Mouse (Mus musculus) midbrain, embryonic 16.5 days (tissue): Measurements from ENCODE around the gene Inpp5f. TPM values are rescaled to one million over a fixed set of nuclear protein-coding genes. Genes with fewer than 3 reads are reported as not detected.

Experiments
- ATAC-seq: fragments of 200-750 bp; cut with Nextera tagmentation; 2 replicates; pipeline ENCODE4 v1.8.0; 2017; ENCODE audit warnings: moderate TSS enrichment
- H3K27ac ChIP-seq: fragments of 300-500 bp; sonication (generic); 2 replicates; pipeline ENCODE4 v1.5.1; 2014; ENCODE audit warnings: mild to moderate bottlenecking, low read length, mixed read lengths
- H3K27me3 ChIP-seq: fragments of 300-500 bp; sonication (generic); 2 replicates; pipeline ENCODE4 v1.6.1; 2014; ENCODE audit warnings: low read depth, low read length, mixed read lengths; ENCODE audit not compliant: control insufficient read depth, insufficient read depth
- H3K36me3 ChIP-seq: fragments of 300-500 bp; sonication (generic); 2 replicates; pipeline ENCODE4 v1.6.1; 2014; ENCODE audit warnings: mild to moderate bottlenecking, low read length, moderate library complexity, mixed read lengths; ENCODE audit not compliant: control insufficient read depth, insufficient read depth
- H3K4me1 ChIP-seq: fragments of 300-500 bp; sonication (generic); 2 replicates; pipeline ENCODE4 v1.6.1; 2014; ENCODE audit warnings: mild to moderate bottlenecking, low read length, mixed read lengths; ENCODE audit not compliant: control insufficient read depth, insufficient read depth
- H3K4me2 ChIP-seq: fragments of 300-500 bp; sonication (generic); 2 replicates; pipeline ENCODE4 v1.6.1; 2014; ENCODE audit warnings: mild to moderate bottlenecking, low read length, mixed read lengths
- H3K4me3 ChIP-seq: fragments of 300-500 bp; sonication (generic); 2 replicates; pipeline ENCODE4 v1.5.1; 2014; ENCODE audit warnings: low read depth, mild to moderate bottlenecking, low read length, moderate library complexity, mixed read lengths
- H3K9ac ChIP-seq: fragments of 300-500 bp; sonication (generic); 2 replicates; pipeline ENCODE4 v1.6.1; 2014; ENCODE audit warnings: low read depth, low read length, mixed read lengths
- H3K9me3 ChIP-seq: fragments of 300-500 bp; sonication (generic); replicated peaks from 2 replicates; pipeline ENCODE4 v1.6.1; 2014; ENCODE audit warnings: mild to moderate bottlenecking, low read length, mixed read lengths; ENCODE audit not compliant: control insufficient read depth, poor library complexity, severe bottlenecking
- WGBS: fragments of 180-500 bp; shearing (Covaris S2); extraction: QIAGEN DNeasy Blood & Tissue Kit; methylation state at CpG from one replicate; pipeline ENCODE4 v1.1.7; 2014; 5-methylcytosine and 5-hydroxymethylcytosine counted together
- polyA plus RNA-seq: library from polyadenylated mRNA; unstranded; fragments of >200 nt; fragmentation: Nextera tagmentation; extraction: Ambion mirVana; gene quantifications from 2 replicates; pipeline ENCODE4 v1.2.1, GENCODE M21; 2015

The Inpp5f gene
- polyA plus RNA-seq, 1 experiment from 2014 or later, result 536 TPM

DNA sequence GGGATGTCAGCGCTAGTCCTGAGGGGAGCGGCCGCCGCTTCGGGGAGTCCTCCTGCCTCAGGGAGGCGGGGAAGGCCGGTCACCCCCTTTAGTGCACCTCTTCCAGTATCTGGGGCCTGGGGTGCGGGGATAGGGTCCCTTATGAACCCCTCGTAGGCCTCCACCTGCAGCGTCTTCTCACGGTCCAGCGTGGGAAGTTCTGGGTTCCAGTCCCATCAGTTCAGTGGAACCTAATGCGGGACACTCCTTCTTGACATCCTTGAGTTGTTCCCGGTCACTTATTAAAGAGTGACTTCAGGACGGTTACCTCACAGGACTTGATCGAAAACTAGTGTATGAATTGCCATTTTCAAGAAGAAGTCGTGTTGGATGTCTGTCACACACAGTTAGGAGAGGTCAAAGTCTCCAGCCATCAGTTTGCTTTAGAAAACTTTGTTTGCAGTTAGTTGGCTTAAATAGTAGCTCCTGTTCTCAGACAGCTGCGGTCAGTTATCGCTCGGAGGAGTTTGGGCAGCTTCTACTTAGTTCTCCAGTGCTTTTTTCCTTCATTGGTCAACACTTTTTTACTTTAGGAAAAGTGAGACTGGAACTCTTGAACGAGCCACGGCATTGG lies 777 bp downstream of the Inpp5f start:
- Histone ChIP-seq H3K4me2 (peak overlapping the region; percentile 95), H3K4me1 (peaks cover 11% of the 10 kb centered on the region), H3K9me3 (no peaks in the 10 kb centered on the region), H3K27ac (peak overlapping the region; percentile 76), H3K27me3 (no peaks in the 10 kb centered on the region), H3K36me3 (no peaks in the 10 kb centered on the region), H3K4me3 (peak overlapping the region; percentile 91), H3K9ac (peak overlapping the region; percentile 85)
- no peak for ATAC-seq
- 19% methylated on average over 22 of the region's 22 CpGs for WGBS

DNA sequence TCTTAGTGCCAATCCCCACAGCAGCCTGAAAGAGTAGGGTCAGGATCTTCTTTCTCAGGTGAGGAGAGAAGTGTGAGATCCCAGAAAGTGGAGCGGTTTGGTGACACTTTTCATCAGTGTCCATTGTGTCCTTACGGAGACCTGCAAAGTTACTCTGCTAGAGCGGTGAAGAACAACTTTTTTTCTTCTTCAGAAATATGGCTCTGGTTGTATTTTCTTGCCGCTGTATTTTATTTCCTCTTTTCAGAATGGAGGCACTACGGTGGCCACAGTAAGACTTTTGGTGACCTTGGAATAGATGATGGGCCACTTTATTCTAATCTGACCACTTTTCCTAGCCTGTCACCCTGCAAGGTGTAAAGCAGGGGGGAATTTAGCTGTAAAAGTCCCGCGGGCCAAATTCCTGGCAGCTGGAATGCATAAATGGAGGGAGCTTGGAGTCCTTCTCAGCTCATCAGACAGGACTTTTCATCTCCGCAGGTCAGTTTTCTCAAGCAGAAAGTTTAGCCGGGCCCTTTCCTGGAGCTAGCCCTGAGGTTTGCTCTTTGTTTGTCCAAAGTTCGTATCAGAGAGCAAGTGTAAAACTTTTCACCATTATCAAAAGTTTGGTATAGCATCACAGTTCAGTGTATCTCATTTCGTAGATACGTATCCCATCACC lies 1.5 kb downstream of the Inpp5f start:
- Histone ChIP-seq H3K27me3 (no peaks in the 10 kb centered on the region), H3K4me3 (no peak overlapping the region), H3K9ac (no peak overlapping the region), H3K36me3 (no peaks in the 10 kb centered on the region), H3K9me3 (no peaks in the 10 kb centered on the region), H3K27ac (no peak overlapping the region), H3K4me1 (peaks cover 11% of the 10 kb centered on the region), H3K4me2 (peak overlapping the region; percentile 95)
- WGBS, result 80% methylated on average over 12 of the region's 12 CpGs
- no peak for ATAC-seq

DNA sequence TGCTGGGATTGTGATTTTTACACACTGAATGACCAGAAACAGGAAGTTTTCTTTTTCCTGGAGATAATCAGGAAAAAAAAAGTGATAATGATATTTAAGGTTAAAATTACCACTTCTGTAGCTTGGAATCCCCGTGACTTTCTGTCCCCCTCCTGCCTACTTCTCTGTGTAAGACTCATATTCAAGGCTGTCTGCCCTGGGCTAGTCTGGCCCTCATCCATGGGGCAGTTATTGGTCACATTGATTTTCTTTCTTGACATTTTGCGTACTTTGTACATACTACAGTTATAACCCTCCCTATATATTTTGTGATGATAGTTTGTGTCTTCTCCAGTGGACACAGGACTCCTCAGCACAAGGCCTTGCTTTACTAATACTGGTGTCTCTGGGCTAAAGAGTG lies 2.5 kb downstream of the Inpp5f start:
- no peak overlapping the region for H3K4me2 ChIP-seq
- H3K9ac ChIP-seq, result no peak overlapping the region
- no peaks in the 10 kb centered on the region for H3K27me3 ChIP-seq
- no peak overlapping the region for H3K4me3 ChIP-seq
- no peaks in the 10 kb centered on the region for H3K9me3 ChIP-seq
- no peaks in the 10 kb centered on the region for H3K36me3 ChIP-seq
- no peak overlapping the region for H3K27ac ChIP-seq
- WGBS, result 89% methylated on average over 2 of the region's 2 CpGs
- peaks cover 11% of the 10 kb centered on the region for H3K4me1 ChIP-seq
- no peak for ATAC-seq

DNA sequence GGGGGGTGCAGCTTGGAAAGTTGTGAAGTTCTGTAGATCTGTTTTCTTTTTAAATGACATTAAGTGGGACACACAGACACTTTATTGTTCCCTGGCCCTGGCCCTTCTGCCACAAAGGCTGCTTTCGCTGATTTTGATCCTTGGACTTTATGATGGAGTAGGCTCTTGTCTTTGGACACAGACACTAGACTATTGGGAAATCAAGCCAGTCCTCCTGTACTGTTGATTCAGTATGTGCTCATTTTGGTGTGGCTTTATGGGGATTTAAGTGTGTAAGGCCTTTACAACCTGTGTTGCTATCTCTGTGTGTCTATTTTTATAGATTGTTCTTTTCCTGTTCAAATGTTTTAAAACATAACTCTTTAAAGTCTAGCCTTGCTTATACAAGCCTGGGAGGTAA lies 6.5 kb downstream of the Inpp5f start:
- no peak for ATAC-seq
- H3K27ac ChIP-seq, result no peak overlapping the region
- no peaks in the 10 kb centered on the region for H3K9me3 ChIP-seq
- H3K4me1 ChIP-seq, result peaks cover 2% of the 10 kb centered on the region
- no peak overlapping the region for H3K4me2 ChIP-seq
- H3K4me3 ChIP-seq, result no peak overlapping the region
- 97% methylated on average over 1 of the region's 1 CpGs for WGBS
- no peaks in the 10 kb centered on the region for H3K36me3 ChIP-seq
- no peak overlapping the region for H3K9ac ChIP-seq
- no peaks in the 10 kb centered on the region for H3K27me3 ChIP-seq

DNA sequence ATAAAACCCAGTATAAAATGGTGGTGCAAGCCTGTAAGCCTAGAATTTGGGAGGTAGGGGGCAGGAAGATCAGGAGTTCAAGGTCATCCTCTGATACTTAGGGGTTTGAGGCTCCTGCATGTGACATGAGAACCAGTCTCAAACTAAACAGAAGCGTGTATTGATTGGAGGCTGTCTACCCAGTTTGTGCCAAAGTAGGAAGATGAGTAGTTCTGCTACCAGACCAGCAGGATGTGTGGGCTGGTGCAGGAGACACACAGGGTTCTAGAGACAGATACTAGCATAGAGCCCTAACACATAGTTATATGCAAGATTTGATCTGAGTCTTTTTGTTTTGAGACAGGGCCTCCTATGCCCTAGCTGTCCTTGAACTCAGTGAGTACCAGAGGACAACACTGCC lies 9.1 kb downstream of the Inpp5f start:
- Histone ChIP-seq H3K4me2 (no peak overlapping the region), H3K4me1 (no peaks in the 10 kb centered on the region), H3K27me3 (no peaks in the 10 kb centered on the region), H3K4me3 (no peak overlapping the region), H3K9ac (no peak overlapping the region), H3K36me3 (no peaks in the 10 kb centered on the region), H3K27ac (no peak overlapping the region), H3K9me3 (no peaks in the 10 kb centered on the region)
- ATAC-seq, result no peak
- WGBS, result 100% methylated on average over 1 of the region's 1 CpGs

DNA sequence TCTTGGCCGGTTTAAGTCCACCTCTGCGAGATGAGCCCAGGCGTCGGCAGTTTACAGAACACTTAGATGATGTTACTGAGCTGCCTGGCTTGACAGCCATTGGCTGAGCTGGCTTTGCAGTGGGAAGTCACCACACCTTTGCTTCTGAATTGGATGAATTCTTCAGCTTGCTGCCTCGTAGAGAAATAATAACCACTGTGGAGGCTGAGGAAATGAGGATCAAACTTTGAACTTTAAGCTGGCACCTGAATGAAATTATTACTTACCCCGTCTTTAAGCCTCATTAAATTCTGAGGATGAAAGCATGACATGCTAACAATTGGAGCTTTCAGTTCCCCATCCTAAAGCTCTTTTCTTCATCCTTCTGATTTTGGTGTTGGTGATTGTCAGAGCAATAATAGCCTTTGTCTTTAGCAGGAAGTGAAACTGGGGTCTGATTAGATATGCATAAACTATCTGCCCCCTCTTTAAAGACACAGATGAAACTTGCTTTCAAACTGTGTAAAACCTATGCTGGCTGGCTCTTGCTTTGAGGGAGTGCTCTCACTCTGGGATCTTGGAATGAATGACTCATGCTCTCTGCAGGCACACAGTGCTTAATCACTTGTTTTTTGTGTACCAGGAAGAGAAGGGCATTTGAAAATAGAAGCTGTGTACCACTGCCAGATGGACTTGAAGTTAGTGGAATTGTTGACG lies 11.3 kb downstream of the Inpp5f start:
- no peaks in the 10 kb centered on the region for H3K9me3 ChIP-seq
- no peaks in the 10 kb centered on the region for H3K27me3 ChIP-seq
- H3K4me1 ChIP-seq, result no peaks in the 10 kb centered on the region
- WGBS, result 44% methylated on average over 7 of the region's 7 CpGs
- no peak for ATAC-seq
- H3K27ac ChIP-seq, result no peak overlapping the region
- no peak overlapping the region for H3K4me2 ChIP-seq
- no peaks in the 10 kb centered on the region for H3K36me3 ChIP-seq
- no peak overlapping the region for H3K4me3 ChIP-seq
- H3K9ac ChIP-seq, result no peak overlapping the region

DNA sequence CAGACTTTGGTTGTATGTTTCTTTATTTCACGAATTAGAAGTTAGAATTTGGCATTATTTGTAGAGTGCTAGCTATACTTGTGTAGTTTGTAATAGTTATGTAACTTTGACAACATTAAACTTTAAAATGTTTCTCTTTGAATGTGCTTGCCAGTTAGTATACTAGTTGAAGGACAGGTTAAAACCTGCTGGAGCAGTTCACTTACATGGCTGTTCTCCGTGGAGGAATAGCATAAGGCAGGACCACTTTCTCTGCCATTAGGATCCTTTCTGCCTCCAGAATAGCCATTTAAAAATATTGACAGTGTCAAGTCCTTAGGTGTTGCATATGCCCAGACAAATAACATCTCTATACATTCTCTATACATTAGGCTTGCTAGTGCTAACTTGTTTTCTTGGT lies 11.9 kb downstream of the Inpp5f start:
- WGBS, result 60% methylated on average over 2 of the region's 2 CpGs
- Histone ChIP-seq H3K36me3 (no peaks in the 10 kb centered on the region), H3K4me1 (no peaks in the 10 kb centered on the region), H3K4me3 (no peak overlapping the region), H3K4me2 (no peak overlapping the region), H3K27me3 (no peaks in the 10 kb centered on the region), H3K9ac (no peak overlapping the region), H3K27ac (no peak overlapping the region), H3K9me3 (no peaks in the 10 kb centered on the region)
- no peak for ATAC-seq

DNA sequence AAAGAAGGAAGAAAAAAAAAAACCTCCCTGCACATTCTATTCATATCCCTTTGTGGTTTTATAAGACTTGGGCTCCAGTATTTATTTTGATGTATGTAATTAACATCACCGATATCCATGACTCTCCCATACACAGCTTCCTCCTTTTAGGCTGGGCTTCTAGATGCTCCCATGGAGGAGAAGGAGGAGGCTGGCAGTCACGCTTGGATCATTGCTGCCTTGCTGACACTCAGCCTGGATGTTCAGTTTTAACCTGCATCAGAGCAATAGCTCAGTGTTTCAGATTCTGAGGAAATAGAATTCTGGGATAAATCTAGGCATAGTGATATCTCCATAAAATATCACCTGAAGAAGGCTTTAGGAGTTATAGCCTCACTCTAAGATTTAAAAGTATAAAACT lies 14.3 kb downstream of the Inpp5f start:
- H3K9ac ChIP-seq, result no peak overlapping the region
- no peaks in the 10 kb centered on the region for H3K9me3 ChIP-seq
- ATAC-seq, result no peak
- H3K36me3 ChIP-seq, result no peaks in the 10 kb centered on the region
- H3K4me3 ChIP-seq, result no peak overlapping the region
- no peak overlapping the region for H3K4me2 ChIP-seq
- H3K27ac ChIP-seq, result no peak overlapping the region
- WGBS, result 91% methylated on average over 2 of the region's 2 CpGs
- no peaks in the 10 kb centered on the region for H3K4me1 ChIP-seq
- H3K27me3 ChIP-seq, result no peaks in the 10 kb centered on the region

DNA sequence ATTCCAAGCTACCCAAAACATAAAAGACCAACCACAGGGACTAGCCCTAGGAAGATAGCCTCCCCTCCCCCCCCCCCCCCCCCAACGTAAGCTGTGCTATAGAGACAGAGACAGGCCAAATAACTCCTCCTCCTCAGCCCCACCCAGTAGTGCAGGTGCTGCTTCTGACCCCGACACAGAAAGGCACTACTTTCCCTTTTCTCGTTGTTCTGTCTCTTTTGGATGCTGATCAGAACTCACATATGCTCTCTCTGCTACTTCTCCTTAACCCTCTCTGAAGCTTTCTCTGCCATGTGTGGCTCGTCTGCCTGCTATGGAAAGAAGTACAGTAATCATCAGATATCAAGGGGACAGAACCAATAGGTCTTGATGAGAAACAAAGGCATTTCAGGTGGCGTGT lies 15.5 kb downstream of the Inpp5f start:
- H3K9me3 ChIP-seq, result no peaks in the 10 kb centered on the region
- 78% methylated on average over 5 of the region's 5 CpGs for WGBS

More for the DNA sequence above, 15.5 kb downstream of the Inpp5f start:
- no peaks in the 10 kb centered on the region for H3K27me3 ChIP-seq
- no peak overlapping the region for H3K27ac ChIP-seq
- H3K36me3 ChIP-seq, result no peaks in the 10 kb centered on the region
- no peak overlapping the region for H3K9ac ChIP-seq
- ATAC-seq, result no peak
- no peaks in the 10 kb centered on the region for H3K4me1 ChIP-seq
- H3K4me3 ChIP-seq, result no peak overlapping the region
- no peak overlapping the region for H3K4me2 ChIP-seq
